Mouse (Mus musculus) limb, embryonic 13.5 days (tissue): ENCODE measurements around the gene Dlgap1. TPM values are rescaled to one million over a fixed set of nuclear protein-coding genes. Genes with fewer than 3 reads are reported as not detected.

Experiments
- ATAC-seq: fragments of 200-750 bp; cut with Nextera tagmentation; 2 replicates; pipeline ENCODE4 v1.8.0; 2017; ENCODE audit warnings: low read depth, moderate number of reproducible peaks, moderate TSS enrichment; ENCODE audit not compliant: low FRiP score
- H3K27ac ChIP-seq: fragments of 300-500 bp; sonication (generic); 2 replicates; pipeline ENCODE4 v1.5.1; 2015; ENCODE audit warnings: inconsistent platforms, mild to moderate bottlenecking, moderate library complexity
- H3K27me3 ChIP-seq: fragments of 300-500 bp; sonication (generic); 2 replicates; pipeline ENCODE4 v1.6.1; 2015; ENCODE audit warnings: mild to moderate bottlenecking, inconsistent platforms
- H3K36me3 ChIP-seq: fragments of 300-500 bp; sonication (generic); 2 replicates; pipeline ENCODE4 v1.6.1; 2015; ENCODE audit warnings: inconsistent platforms, mild to moderate bottlenecking, moderate library complexity
- H3K4me1 ChIP-seq: fragments of 300-500 bp; sonication (generic); 2 replicates; pipeline ENCODE4 v1.6.1; 2015; ENCODE audit warnings: inconsistent platforms
- H3K4me2 ChIP-seq: fragments of 300-500 bp; sonication (generic); replicated peaks from 2 replicates; pipeline ENCODE4 v1.6.1; 2015; ENCODE audit warnings: inconsistent platforms, mild to moderate bottlenecking, moderate library complexity
- H3K4me3 ChIP-seq: fragments of 300-500 bp; sonication (generic); 2 replicates; pipeline ENCODE4 v1.5.1; 2015; ENCODE audit warnings: moderate library complexity, mild to moderate bottlenecking, inconsistent platforms
- H3K9ac ChIP-seq: fragments of 300-500 bp; sonication (generic); 2 replicates; pipeline ENCODE4 v1.6.1; 2015; ENCODE audit warnings: mild to moderate bottlenecking, inconsistent platforms
- H3K9me3 ChIP-seq: fragments of 300-500 bp; sonication (generic); 2 replicates; pipeline ENCODE4 v1.6.1; 2016; ENCODE audit warnings: inconsistent platforms
- WGBS: fragments of 180-500 bp; shearing (Covaris S2); methylation state at CpG from one replicate; pipeline ENCODE4 v1.1.7; 2015; 5-methylcytosine and 5-hydroxymethylcytosine counted together
- polyA plus RNA-seq: library from polyadenylated mRNA; unstranded; fragments of >200 nt; fragmentation: Nextera tagmentation; extraction: Ambion mirVana; gene quantifications from 2 replicates; pipeline ENCODE4 v1.2.1, GENCODE M21; 2015

Dlgap1 gene
- polyA plus RNA-seq: 8.7 and 9.2 TPM in 2 replicates

DNA sequence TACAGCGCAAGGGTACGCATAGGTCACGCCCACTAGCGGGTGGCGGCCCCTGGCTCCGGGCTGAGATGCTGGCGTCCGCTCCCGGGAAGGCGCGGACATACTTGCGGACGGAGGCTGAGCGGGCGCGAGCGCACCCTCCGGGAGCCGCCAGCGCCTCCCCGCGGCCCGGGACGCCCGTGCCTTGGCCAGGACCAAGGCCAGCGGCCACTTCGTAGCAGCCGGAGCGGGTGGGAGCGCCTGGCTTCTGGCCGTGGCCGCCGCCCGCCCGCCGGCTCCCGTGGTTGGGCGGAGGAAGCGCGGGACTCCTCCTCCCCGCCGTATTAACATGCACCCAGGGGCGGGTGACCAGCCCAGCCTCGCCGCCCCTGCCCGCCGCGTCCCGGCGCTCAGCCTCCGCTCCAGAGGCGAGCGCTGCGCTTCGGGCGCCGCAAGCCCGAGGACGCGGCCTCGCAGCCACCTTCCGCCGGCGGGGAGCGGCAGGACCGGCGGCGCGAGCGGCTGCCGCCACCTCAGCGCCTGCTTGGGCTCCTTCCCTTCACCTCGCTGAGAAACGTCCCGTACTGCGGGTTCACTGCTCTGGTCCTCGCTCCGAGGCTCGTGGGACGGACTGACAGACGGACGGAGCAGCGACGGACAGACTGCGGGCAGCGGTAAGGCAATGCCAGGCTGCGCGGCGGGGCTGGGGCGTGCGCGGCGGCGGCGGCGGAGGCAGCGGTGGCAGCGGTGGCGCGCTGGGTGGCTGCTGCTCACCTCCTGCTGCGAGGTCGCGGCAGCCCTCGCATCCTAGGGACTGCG is at the start of gene Dlgap1:
TSS of gene Dlgap1 (plus strand) at position 53 of the 795 bp plus-strand sequence.
- ATAC-seq: peak; percentile 95
- WGBS: under 1% methylated on average over 90 of the region's 105 CpGs
- Histone ChIP-seq H3K27ac (no peak within 1 kb of the TSS), H3K27me3 (peaks cover 62% of the 10 kb centered on the region), H3K4me2 (peak within 1 kb of the TSS; percentile 99), H3K9ac (peak within 1 kb of the TSS; percentile 62), H3K36me3 (no peaks in the 10 kb centered on the region), H3K9me3 (no peaks in the 10 kb centered on the region), H3K4me1 (peaks cover 15% of the 10 kb centered on the region), H3K4me3 (peak within 1 kb of the TSS; percentile 61)

DNA sequence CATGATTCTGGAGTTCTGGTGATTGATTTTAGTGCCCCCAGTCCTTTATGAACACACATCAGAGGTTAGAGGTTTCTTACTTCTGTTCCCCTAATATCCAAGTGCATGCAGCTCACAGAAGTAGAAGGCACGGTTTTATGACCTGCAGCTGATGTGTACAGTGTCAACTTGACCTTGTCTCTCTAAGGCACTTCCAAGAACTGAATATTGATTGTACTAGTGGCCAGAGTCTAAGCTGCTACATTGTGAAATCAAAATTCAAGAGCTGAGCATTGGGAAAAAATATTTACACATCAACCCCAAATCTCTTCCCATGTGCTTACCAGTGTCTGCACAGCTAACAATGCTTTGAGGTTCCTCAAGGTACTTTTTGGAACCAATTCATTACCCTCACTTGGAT is 13.9 kb upstream of the Dlgap1 start:
- no peak for ATAC-seq
- WGBS: 67% methylated on average over 1 of the region's 1 CpGs

DNA sequence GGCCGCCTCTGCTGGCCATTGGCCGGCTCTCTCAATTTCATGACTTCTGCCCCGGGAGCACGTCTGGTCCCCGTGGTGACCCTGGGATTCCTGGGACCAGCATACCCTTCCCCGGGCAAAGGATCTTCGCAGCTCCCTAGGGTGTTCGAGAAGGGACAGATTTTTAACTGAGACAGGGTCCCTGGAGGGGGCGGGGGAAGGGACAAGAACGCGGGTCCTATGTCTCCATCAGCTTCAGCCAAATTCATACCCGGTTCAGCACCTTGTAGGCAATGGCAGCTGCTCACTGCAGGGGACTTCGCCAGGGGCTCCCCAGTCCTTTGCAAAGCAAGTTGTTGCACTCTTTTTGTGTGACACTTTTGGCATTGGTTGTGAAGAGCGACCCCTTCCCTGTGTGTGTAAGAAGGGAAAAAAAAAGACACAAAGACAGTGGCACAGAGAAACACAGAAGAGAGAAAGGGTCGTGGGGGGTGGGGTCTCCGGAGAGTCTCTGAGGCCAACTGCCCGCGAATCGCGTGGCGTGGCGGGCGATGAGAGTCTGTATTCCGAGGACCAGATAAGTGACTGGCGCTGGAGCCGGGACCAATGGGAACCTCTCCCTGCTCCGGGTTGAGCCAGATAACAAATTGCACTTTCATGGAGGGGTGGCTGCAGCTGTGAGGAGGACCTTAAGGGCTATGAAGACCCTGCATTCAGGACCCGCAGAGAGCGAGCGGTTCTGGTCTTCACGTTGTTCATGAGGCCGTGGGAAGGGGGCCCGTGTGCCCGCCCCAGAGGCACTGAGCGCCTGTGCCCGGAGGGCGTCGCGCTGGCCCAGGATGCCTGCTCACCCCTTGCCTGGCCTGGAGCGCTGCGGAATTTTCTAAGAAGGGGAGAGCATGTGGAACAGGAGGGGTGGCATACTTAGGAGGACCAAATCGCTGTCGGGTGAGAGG is 1.2 kb downstream of the Dlgap1 start:
- peak overlapping the region; percentile 61 for H3K4me3 ChIP-seq
- H3K4me2 ChIP-seq: peak overlapping the region; percentile 99
- ATAC-seq: peak; percentile 29
- H3K36me3 ChIP-seq: no peaks in the 10 kb centered on the region
- H3K27me3 ChIP-seq: peaks cover 69% of the 10 kb centered on the region
- H3K9me3 ChIP-seq: no peaks in the 10 kb centered on the region
- no peak overlapping the region for H3K27ac ChIP-seq
- peak overlapping the region; percentile 62; the same call in 1 of the 2 replicates for H3K9ac ChIP-seq
- peaks cover 15% of the 10 kb centered on the region for H3K4me1 ChIP-seq
- WGBS: 4% methylated on average over 43 of the region's 43 CpGs

More for the DNA sequence above, 13.9 kb upstream of the Dlgap1 start:
- Histone ChIP-seq H3K4me2 (no peak overlapping the region), H3K36me3 (no peaks in the 10 kb centered on the region), H3K9ac (no peak overlapping the region), H3K4me3 (no peak overlapping the region), H3K9me3 (no peaks in the 10 kb centered on the region), H3K27me3 (no peaks in the 10 kb centered on the region), H3K4me1 (no peaks in the 10 kb centered on the region), H3K27ac (no peak overlapping the region)

DNA sequence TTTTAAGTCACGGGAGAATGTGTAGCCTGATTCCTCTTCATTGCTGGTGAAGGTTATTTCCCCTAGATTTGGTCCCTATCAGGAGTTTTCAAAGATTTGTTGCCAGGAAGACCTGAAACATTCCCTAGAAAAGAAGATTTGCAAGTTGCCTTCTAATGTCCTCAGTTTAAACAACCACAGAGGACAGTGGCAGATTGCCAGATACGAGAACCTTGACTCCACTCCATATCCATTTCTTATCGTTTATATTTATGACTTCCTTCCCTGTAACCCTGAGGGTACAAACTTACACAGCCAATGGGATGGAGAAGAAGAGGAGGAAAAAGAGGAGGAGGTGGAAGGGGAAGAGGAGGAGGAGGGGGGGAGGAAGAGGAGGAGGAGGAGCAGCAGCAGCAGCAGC is 4.2 kb downstream of the Dlgap1 start:
- Histone ChIP-seq H3K9me3 (no peaks in the 10 kb centered on the region), H3K36me3 (no peaks in the 10 kb centered on the region), H3K4me1 (peaks cover 15% of the 10 kb centered on the region), H3K27me3 (peaks cover 65% of the 10 kb centered on the region), H3K9ac (no peak overlapping the region), H3K4me2 (no peak overlapping the region), H3K4me3 (no peak overlapping the region), H3K27ac (no peak overlapping the region)
- WGBS: 64% methylated on average over 3 of the region's 3 CpGs
- ATAC-seq: no peak

DNA sequence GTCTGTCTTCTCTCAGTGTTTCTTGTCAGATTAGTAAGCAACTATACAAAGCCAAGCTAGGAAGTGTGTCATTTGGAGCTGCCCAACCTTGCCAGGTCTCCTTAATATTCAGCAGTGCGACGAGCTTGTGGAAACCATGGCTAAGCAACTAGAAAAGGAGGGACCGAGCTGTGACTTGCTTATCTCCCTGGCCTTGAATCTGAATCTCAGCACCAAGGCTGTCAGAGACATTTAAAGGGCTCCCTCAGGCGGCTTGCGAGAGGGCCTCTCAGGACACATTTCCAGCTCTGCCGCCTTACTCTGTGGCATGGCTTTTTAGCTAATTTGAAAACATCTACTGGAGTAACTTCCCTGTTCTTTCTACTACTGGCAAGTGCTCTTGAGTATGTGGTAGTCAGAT is 5.1 kb downstream of the Dlgap1 start:
- ATAC-seq: no peak
- no peaks in the 10 kb centered on the region for H3K36me3 ChIP-seq
- 59% methylated on average over 6 of the region's 6 CpGs for WGBS
- H3K4me3 ChIP-seq: no peak overlapping the region
- no peaks in the 10 kb centered on the region for H3K9me3 ChIP-seq
- no peak overlapping the region for H3K27ac ChIP-seq
- H3K4me2 ChIP-seq: no peak overlapping the region
- H3K27me3 ChIP-seq: peaks cover 58% of the 10 kb centered on the region
- H3K4me1 ChIP-seq: peaks cover 11% of the 10 kb centered on the region
- no peak overlapping the region for H3K9ac ChIP-seq

DNA sequence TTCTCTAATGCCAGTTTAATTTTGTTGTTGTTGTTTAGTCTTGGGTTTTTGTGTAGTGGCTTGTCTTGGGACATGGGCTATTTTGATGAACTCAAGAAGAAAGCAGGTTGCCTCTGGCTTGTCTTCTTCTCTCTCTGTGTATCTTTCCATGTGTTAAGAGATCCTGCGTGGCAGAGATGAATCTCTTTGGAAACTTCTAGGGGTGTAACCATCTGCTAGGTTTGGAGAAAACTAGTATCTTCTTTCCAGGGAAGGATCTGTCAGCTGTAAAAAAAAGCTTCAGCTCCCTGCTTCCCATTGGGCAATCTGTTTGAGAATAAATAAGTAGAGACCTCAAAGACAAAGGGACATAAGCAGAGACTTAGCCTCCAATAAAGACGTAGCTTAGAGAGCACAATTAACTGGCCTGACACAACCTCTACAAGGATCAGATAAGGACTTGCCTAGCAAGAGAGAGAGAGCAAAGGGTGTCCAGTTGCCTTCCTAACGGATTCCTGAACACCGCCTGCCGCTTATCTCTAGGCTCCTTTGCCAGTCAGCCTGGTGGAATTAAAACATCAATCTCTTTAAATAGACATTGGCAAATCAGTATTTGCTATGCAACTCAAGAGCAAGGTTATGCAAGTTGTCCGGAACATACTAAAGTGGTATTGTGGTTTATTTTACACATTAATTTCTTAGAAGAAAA is 13.5 kb downstream of the Dlgap1 start:
- Histone ChIP-seq H3K4me1 (no peaks in the 10 kb centered on the region), H3K36me3 (no peaks in the 10 kb centered on the region), H3K4me3 (no peak overlapping the region), H3K27me3 (no peaks in the 10 kb centered on the region), H3K27ac (no peak overlapping the region), H3K9me3 (no peaks in the 10 kb centered on the region), H3K4me2 (no peak overlapping the region), H3K9ac (no peak overlapping the region)
- no peak for ATAC-seq
- 66% methylated on average over 6 of the region's 6 CpGs for WGBS

DNA sequence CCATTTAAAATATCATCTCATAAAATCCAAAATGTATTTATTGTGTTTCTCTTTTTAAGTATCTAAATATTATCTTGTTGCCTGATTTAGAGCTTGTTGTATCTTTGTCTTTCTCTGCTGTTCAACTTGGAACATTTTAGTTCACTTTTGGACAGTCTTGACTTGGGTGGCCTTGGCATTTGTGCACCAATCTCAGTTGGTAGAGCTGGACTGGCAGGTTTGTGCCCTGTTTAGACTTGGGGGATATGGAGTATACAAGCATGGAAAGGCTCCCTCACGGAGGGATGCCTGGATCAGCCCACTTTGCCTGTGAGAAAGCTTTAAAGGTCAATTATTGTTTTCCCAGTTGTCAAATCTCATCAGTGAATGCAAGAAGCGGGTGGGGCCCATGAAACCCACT is 27.5 kb downstream of the Dlgap1 start:
- 79% methylated on average over 2 of the region's 2 CpGs for WGBS
- H3K9ac ChIP-seq: no peak overlapping the region
- ATAC-seq: no peak

DNA sequence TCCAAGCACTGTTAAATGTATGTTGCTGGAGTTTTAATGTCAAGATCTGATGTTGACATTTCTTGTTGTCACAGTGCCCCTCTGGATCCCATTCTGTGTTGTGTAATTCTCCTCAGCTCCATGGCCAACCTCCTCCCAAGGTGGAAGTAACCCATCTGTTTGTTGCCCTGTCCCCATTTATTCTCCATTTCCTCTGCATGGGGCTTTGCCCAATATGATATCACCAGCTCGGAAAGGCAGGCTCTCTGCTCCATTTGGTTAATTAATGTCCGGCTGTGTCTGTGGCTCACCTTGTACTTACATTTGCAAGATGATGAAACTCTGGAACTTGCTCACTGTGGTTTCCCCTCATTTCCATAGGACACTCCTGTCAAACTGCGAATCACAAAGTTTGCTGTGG is 33.2 kb downstream of the Dlgap1 start:
- no peak overlapping the region for H3K27ac ChIP-seq
- H3K4me1 ChIP-seq: no peaks in the 10 kb centered on the region
- WGBS: 84% methylated on average over 3 of the region's 3 CpGs
- no peak overlapping the region for H3K4me3 ChIP-seq
- no peaks in the 10 kb centered on the region for H3K9me3 ChIP-seq
- ATAC-seq: no peak
- H3K4me2 ChIP-seq: no peak overlapping the region
- H3K27me3 ChIP-seq: no peaks in the 10 kb centered on the region
- no peaks in the 10 kb centered on the region for H3K36me3 ChIP-seq
- H3K9ac ChIP-seq: no peak overlapping the region

More for the DNA sequence above, 27.5 kb downstream of the Dlgap1 start:
- Histone ChIP-seq H3K9me3 (no peaks in the 10 kb centered on the region), H3K27me3 (no peaks in the 10 kb centered on the region), H3K4me3 (no peak overlapping the region), H3K36me3 (no peaks in the 10 kb centered on the region), H3K27ac (no peak overlapping the region), H3K4me2 (no peak overlapping the region), H3K4me1 (no peaks in the 10 kb centered on the region)

DNA sequence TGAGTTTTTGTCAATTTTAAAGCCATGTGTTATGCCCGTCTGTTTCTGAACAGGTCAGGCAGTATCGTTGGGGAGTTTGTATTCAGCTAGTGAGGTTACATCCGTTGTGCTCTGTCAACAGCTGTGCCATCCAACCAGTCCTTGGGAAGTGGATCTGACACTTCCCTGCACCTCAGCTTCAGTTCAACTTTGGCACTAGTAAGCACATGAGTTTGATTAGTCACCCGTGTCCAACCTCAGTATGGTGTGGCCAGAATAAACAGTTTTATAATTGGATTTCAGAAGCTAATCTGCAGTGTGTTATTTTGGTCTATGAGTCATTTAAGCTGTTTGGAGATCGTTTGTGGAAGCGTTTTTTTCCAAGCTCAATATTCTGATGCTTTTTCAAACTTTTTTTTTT is 35.8 kb downstream of the Dlgap1 start:
- H3K9ac ChIP-seq: no peak overlapping the region
- no peak overlapping the region for H3K4me2 ChIP-seq
- 72% methylated on average over 6 of the region's 6 CpGs for WGBS
- H3K4me1 ChIP-seq: no peaks in the 10 kb centered on the region
- H3K27ac ChIP-seq: no peak overlapping the region
- no peak for ATAC-seq
- H3K4me3 ChIP-seq: no peak overlapping the region
- H3K9me3 ChIP-seq: no peaks in the 10 kb centered on the region
- no peaks in the 10 kb centered on the region for H3K27me3 ChIP-seq
- H3K36me3 ChIP-seq: no peaks in the 10 kb centered on the region

DNA sequence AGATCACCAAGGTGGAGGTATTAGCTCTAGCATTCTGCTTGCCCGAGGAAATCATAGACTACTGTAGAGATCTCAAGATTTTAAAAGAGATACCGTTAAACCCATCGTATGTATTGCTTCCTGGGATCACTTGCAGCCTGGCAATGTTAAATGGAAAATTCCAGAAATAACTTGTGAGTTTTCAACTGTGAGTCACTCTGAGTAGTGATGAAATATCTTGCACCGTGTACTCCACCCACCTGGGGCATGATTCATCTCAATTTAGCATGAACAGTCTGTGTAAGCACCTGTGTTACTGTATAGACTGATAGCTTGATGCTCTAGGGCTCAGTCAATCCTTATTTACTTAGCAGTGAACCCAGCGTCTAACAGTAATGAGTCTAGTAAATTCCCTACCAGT is 38.7 kb downstream of the Dlgap1 start:
- no peaks in the 10 kb centered on the region for H3K36me3 ChIP-seq
- H3K27me3 ChIP-seq: no peaks in the 10 kb centered on the region
- no peaks in the 10 kb centered on the region for H3K9me3 ChIP-seq
- no peak overlapping the region for H3K9ac ChIP-seq
- H3K4me3 ChIP-seq: no peak overlapping the region
- H3K4me1 ChIP-seq: no peaks in the 10 kb centered on the region
- 85% methylated on average over 5 of the region's 5 CpGs for WGBS
- ATAC-seq: no peak
- H3K4me2 ChIP-seq: no peak overlapping the region
- H3K27ac ChIP-seq: no peak overlapping the region

DNA sequence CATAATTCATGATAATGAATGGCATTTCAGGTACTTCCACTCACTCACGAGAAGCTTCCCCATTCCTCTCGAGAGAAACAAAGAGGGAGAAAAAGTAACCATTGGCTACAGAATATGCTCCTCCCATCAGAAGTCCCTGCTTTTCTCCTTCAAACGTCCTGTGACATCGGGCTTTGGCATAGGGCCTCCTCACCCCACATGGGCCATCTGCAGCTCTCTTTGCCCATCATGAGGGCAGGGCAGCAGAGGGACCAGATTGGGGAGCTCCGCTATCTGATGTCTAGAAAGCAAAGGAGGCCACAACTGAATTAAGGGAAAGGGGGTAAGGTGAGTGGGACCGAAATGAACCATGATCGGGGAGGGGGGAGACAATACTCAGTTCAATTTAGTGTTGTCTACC is 47.6 kb downstream of the Dlgap1 start:
- Histone ChIP-seq H3K4me2 (no peak overlapping the region), H3K4me3 (no peak overlapping the region), H3K9ac (no peak overlapping the region), H3K27me3 (no peaks in the 10 kb centered on the region), H3K4me1 (no peaks in the 10 kb centered on the region), H3K9me3 (no peaks in the 10 kb centered on the region), H3K27ac (no peak overlapping the region), H3K36me3 (no peaks in the 10 kb centered on the region)
- ATAC-seq: no peak
- WGBS: 69% methylated on average over 7 of the region's 7 CpGs

DNA sequence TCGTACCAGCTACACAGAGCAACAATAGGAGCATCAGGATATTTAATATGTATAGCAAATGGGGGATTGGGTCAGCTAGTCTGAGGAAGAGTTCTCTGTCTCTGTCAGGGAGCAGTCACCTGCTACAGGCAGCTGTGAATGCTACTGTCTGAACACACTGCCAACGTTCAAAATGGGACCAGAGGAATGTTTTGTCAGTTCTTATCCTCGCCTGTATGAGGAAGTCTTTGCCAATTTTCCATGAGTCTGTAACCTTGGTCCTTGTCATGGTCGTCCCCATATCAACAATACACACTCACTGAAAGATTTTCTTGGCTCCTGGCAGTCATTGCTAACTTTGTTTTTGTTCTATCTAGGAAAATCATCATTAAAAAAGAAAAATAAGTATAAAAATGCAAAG is 51.5 kb downstream of the Dlgap1 start:
- H3K4me2 ChIP-seq: no peak overlapping the region
- no peak overlapping the region for H3K27ac ChIP-seq
- no peak for ATAC-seq
- H3K9me3 ChIP-seq: no peaks in the 10 kb centered on the region
- no peak overlapping the region for H3K4me3 ChIP-seq
- H3K36me3 ChIP-seq: no peaks in the 10 kb centered on the region
- H3K27me3 ChIP-seq: no peaks in the 10 kb centered on the region
- no peak overlapping the region for H3K9ac ChIP-seq
- no peaks in the 10 kb centered on the region for H3K4me1 ChIP-seq
- 79% methylated on average over 4 of the region's 4 CpGs for WGBS
